Mouse (Mus musculus): ENCODE results near the gene Ift122.

Gene Ift122

DNA sequence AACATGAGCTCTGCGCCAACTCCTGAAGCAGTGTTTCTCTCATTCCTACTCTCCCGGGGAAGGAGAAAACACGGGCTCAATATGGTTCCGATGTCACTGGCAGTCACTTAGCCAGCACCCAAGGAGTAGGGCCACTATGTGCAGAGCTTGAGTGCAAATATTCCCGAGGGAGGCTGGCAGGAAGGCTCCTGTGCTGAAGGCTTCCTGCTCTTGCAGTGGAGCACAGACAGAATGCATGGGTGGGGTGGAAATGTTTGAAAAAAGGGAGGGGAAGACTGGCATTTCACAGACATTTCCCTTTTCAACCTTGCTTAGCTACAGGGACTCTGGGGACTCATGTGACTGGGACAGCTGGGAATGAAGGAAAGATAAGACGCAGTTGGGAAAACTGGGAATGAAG lies 25.4 kb downstream of the Ift122 start:
- no peaks in the 10 kb centered on the region for H3K9me3 ChIP-seq (ENCODE audit: low read length)
- H3K27me3 ChIP-seq (ENCODE audit: insufficient read depth, low read length) = no peaks in the 10 kb centered on the region
- TF ChIP-seq POU5F1 (IDR thresholded peaks at IDR 0.05; ENCODE audit: borderline replicate concordance, low read length) (no peak), NANOG (IDR thresholded peaks at IDR 0.05; ENCODE audit: borderline replicate concordance, low read length) (no peak), CTCF (conservative IDR thresholded peaks at IDR 0.05; ENCODE audit: low read length) (no peak)
- no peak overlapping the region for H3K4me3 ChIP-seq (replicated peaks; ENCODE audit: low read length)
- H3K36me3 ChIP-seq (ENCODE audit: insufficient read depth, low read length) = peaks cover 14% of the 10 kb centered on the region
- H3K4me1 ChIP-seq (replicated peaks; ENCODE audit: low read depth, low read length) = peaks cover 7% of the 10 kb centered on the region

DNA sequence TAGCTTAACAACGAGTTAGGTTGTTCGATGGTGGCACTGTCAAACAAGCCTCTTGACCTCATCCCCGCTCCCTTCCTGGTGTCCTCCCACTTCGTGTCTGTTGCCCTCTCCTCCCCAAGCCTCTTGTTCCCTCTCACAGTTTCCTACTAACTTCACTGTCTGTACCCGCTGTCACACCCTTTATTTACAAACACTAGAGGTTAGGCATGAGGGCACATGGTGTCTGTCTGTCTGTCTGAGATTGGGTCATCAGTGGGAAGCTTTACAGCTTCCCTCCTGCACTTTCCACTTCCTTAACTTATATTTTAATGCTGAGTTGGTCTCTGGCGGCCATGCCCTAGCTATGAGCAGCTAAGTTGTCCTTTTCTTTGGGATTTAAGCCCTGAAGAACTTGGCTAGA lies 26.5 kb downstream of the Ift122 start:
- TF ChIP-seq POU5F1 (IDR thresholded peaks at IDR 0.05; ENCODE audit: borderline replicate concordance, low read length) = no peak
- no peak for TF ChIP-seq NANOG (IDR thresholded peaks at IDR 0.05; ENCODE audit: borderline replicate concordance, low read length)
- no peak for TF ChIP-seq CTCF (conservative IDR thresholded peaks at IDR 0.05; ENCODE audit: low read length)
- Histone ChIP-seq H3K27me3 (ENCODE audit: insufficient read depth, low read length) (no peaks in the 10 kb centered on the region), H3K9me3 (ENCODE audit: low read length) (no peaks in the 10 kb centered on the region), H3K36me3 (ENCODE audit: insufficient read depth, low read length) (peaks cover 20% of the 10 kb centered on the region), H3K4me1 (replicated peaks; ENCODE audit: low read depth, low read length) (peaks cover 7% of the 10 kb centered on the region), H3K4me3 (replicated peaks; ENCODE audit: low read length) (no peak overlapping the region)

DNA sequence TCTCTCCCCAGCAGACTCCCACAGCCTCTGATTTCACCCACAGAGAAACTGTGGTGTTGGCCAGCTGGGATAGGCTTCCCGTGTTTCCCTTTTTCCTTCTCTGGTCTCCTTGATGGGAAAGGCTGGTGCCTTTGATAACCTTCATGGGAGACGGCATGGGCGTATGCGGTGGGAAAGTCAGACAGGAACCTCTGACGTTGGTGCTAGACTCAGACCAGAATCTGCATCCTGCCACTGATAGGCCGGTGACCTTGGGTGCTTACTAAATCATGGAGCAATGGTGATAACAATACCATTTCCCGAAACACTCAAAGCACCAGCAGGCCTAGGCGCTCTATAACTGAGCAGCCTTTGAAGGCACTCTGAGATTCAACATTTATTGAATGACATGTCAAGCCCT lies 27.5 kb downstream of the Ift122 start:
- Histone ChIP-seq H3K36me3 (ENCODE audit: insufficient read depth, low read length) (peaks cover 15% of the 10 kb centered on the region), H3K9me3 (ENCODE audit: low read length) (no peaks in the 10 kb centered on the region), H3K27me3 (ENCODE audit: insufficient read depth, low read length) (no peaks in the 10 kb centered on the region), H3K4me1 (replicated peaks; ENCODE audit: low read depth, low read length) (no peaks in the 10 kb centered on the region; the same call in 1 of the 2 replicates), H3K4me3 (replicated peaks; ENCODE audit: low read length) (no peak overlapping the region)
- TF ChIP-seq POU5F1 (IDR thresholded peaks at IDR 0.05; ENCODE audit: borderline replicate concordance, low read length) (no peak), NANOG (IDR thresholded peaks at IDR 0.05; ENCODE audit: borderline replicate concordance, low read length) (no peak), CTCF (conservative IDR thresholded peaks at IDR 0.05; ENCODE audit: low read length) (no peak)

DNA sequence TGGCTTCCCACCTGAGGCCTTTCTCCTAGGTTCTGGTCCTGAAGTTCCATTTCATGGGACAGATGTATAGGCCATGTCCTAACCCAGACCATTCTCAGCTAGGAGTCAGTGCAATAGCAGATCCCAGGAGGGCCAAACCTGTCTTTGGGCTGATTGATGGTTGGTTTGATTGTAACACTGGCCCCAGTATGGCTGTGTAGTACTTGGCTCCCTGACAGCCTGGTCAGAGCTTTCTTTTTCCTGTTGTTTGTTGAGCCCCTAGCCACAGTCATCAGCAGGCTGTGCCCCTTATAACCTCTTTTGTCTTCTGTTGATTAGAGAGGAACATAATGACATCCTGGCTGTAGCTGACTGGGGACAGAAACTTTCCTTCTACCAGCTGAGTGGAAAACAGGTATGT lies 30.7 kb downstream of the Ift122 start:
- Histone ChIP-seq H3K4me1 (replicated peaks; ENCODE audit: low read depth, low read length) (peaks cover 21% of the 10 kb centered on the region), H3K4me3 (replicated peaks; ENCODE audit: low read length) (no peak overlapping the region), H3K36me3 (ENCODE audit: insufficient read depth, low read length) (peaks cover 23% of the 10 kb centered on the region), H3K9me3 (ENCODE audit: low read length) (no peaks in the 10 kb centered on the region), H3K27me3 (ENCODE audit: insufficient read depth, low read length) (no peaks in the 10 kb centered on the region)
- no peak for TF ChIP-seq CTCF (conservative IDR thresholded peaks at IDR 0.05; ENCODE audit: low read length)
- no peak for TF ChIP-seq NANOG (IDR thresholded peaks at IDR 0.05; ENCODE audit: borderline replicate concordance, low read length)
- TF ChIP-seq POU5F1 (IDR thresholded peaks at IDR 0.05; ENCODE audit: borderline replicate concordance, low read length) = no peak

DNA sequence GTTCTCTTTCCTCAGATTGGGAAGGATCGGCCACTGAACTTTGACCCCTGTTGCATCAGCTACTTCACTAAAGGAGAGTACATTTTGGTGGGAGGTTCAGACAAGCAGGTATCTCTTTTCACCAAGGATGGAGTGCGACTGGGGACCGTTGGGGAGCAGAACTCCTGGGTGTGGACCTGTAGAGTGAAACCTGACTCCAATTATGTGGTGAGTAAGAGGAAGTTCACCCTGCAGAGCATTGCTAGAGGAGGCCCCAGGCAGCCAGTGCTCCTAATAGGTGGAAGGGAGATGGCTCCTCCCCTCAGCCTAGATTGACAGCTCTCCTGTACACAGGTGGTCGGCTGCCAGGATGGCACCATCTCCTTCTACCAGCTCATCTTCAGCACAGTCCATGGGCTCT lies 33.6 kb downstream of the Ift122 start:
- Histone ChIP-seq H3K9me3 (ENCODE audit: low read length) (no peaks in the 10 kb centered on the region), H3K36me3 (ENCODE audit: insufficient read depth, low read length) (peaks cover 47% of the 10 kb centered on the region), H3K4me1 (replicated peaks; ENCODE audit: low read depth, low read length) (peaks cover 21% of the 10 kb centered on the region), H3K4me3 (replicated peaks; ENCODE audit: low read length) (peak overlapping the region; percentile 60), H3K27me3 (ENCODE audit: insufficient read depth, low read length) (no peaks in the 10 kb centered on the region)
- TF ChIP-seq NANOG (IDR thresholded peaks at IDR 0.05; ENCODE audit: borderline replicate concordance, low read length) = no peak
- TF ChIP-seq CTCF (conservative IDR thresholded peaks at IDR 0.05; ENCODE audit: low read length) = no peak
- TF ChIP-seq POU5F1 (IDR thresholded peaks at IDR 0.05; ENCODE audit: borderline replicate concordance, low read length) = no peak

DNA sequence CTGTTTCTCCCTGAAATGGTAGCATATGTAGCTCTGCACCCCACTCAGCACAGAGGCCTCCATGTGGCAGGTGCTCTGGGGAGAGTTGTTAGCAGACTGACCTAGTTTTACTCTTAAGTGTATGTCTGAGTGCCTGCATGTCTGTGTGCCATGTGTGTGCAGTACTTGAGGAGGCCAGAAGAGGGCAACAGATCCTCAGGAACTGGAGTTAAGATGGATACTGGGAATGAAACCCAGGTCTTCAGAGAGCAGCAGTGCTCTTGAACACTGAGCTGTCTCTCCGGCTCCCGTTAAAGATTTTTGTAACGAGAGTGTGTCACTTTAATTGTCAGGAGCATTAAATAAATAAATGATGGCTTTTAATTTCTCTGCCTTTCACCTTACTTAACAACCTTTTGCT lies 35.0 kb downstream of the Ift122 start:
- peaks cover 21% of the 10 kb centered on the region for H3K4me1 ChIP-seq (replicated peaks; ENCODE audit: low read depth, low read length)

DNA sequence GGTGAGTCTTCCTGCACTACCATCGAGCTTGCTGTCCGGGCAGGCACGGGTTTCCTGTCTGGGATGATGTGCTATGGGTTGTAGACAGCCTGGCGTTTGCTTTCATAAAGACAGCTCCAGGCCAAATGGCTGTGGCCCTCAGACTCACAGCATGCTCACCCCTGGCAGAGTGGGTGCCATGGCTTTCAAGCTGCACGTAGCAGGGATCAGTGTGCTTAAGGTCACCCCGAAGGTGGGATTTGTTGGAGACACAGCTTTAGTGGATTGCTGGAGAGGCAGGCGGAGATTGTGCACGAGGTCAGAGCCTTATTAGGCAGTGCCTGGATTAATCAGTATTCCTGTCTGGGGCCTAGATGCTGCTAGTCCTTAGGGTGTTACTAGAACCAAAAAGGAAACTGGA lies 37.3 kb downstream of the Ift122 start:
- Histone ChIP-seq H3K4me1 (replicated peaks; ENCODE audit: low read depth, low read length) (peaks cover 21% of the 10 kb centered on the region), H3K36me3 (ENCODE audit: insufficient read depth, low read length) (peaks cover 64% of the 10 kb centered on the region), H3K27me3 (ENCODE audit: insufficient read depth, low read length) (no peaks in the 10 kb centered on the region), H3K4me3 (replicated peaks; ENCODE audit: low read length) (no peak overlapping the region), H3K9me3 (ENCODE audit: low read length) (no peaks in the 10 kb centered on the region)
- TF ChIP-seq POU5F1 (IDR thresholded peaks at IDR 0.05; ENCODE audit: borderline replicate concordance, low read length) (no peak), NANOG (IDR thresholded peaks at IDR 0.05; ENCODE audit: borderline replicate concordance, low read length) (no peak), CTCF (conservative IDR thresholded peaks at IDR 0.05; ENCODE audit: low read length) (no peak)

More for the DNA sequence above, 35.0 kb downstream of the Ift122 start:
- H3K9me3 ChIP-seq (ENCODE audit: low read length) = no peaks in the 10 kb centered on the region
- H3K27me3 ChIP-seq (ENCODE audit: insufficient read depth, low read length) = no peaks in the 10 kb centered on the region
- peaks cover 53% of the 10 kb centered on the region for H3K36me3 ChIP-seq (ENCODE audit: insufficient read depth, low read length)
- TF ChIP-seq CTCF (conservative IDR thresholded peaks at IDR 0.05; ENCODE audit: low read length) (peak; percentile 77), NANOG (IDR thresholded peaks at IDR 0.05; ENCODE audit: borderline replicate concordance, low read length) (no peak), POU5F1 (IDR thresholded peaks at IDR 0.05; ENCODE audit: borderline replicate concordance, low read length) (no peak)
- H3K4me3 ChIP-seq (replicated peaks; ENCODE audit: low read length) = no peak overlapping the region

DNA sequence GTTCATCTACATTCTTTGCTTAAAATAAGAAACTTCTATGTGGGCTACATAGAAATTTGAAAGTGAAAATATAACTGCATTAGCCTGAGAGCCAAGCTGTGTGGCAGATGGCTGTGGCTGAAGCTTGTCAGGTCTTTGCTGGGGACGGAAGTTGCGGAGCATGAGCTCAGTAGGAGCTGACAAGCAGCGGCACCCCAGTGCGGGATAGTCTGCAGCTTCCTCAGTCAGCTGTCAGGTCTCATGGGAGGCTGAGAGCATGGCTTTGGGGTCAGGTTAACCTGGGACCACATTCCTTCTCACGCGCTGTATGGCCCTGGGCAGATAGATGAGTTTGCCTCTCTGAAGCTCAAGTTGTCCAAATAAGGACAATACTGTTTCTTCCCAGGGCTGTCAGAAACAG lies 37.8 kb downstream of the Ift122 start:
- TF ChIP-seq CTCF (conservative IDR thresholded peaks at IDR 0.05; ENCODE audit: low read length) (no peak), POU5F1 (IDR thresholded peaks at IDR 0.05; ENCODE audit: borderline replicate concordance, low read length) (no peak), NANOG (IDR thresholded peaks at IDR 0.05; ENCODE audit: borderline replicate concordance, low read length) (no peak)
- no peaks in the 10 kb centered on the region for H3K9me3 ChIP-seq (ENCODE audit: low read length)
- H3K4me1 ChIP-seq (replicated peaks; ENCODE audit: low read depth, low read length) = peaks cover 21% of the 10 kb centered on the region
- no peaks in the 10 kb centered on the region for H3K27me3 ChIP-seq (ENCODE audit: insufficient read depth, low read length)
- peaks cover 68% of the 10 kb centered on the region for H3K36me3 ChIP-seq (ENCODE audit: insufficient read depth, low read length)
- no peak overlapping the region for H3K4me3 ChIP-seq (replicated peaks; ENCODE audit: low read length)

DNA sequence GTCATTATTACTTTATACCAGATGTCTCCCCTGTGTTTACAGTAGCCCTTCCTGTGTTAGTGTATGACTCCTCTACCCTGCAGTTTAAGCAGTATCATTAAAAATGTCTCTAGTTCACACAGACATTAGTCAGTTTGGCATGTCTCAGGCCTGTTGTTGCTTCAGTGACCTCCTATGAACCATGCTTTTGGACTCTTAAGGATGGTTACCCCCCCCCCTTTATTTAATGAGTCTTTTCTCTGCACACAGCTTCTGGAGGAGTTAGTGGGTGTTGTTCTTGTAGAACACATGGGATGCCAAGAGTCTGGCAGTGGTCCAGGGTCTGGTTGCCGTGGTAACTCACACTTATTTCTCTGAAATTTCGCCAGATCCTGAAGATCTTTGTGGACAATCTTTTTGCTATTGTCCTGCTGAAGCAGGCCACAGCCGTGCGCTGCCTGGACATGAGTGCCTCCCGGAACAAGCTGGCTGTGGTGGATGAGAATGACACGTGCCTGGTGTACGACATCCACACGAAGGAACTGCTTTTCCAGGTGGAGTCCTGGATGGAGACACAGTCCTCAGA lies 38.3 kb downstream of the Ift122 start:
- TF ChIP-seq POU5F1 (IDR thresholded peaks at IDR 0.05; ENCODE audit: borderline replicate concordance, low read length) (no peak), NANOG (IDR thresholded peaks at IDR 0.05; ENCODE audit: borderline replicate concordance, low read length) (no peak), CTCF (conservative IDR thresholded peaks at IDR 0.05; ENCODE audit: low read length) (no peak)
- Histone ChIP-seq H3K4me1 (replicated peaks; ENCODE audit: low read depth, low read length) (peaks cover 16% of the 10 kb centered on the region), H3K9me3 (ENCODE audit: low read length) (no peaks in the 10 kb centered on the region), H3K27me3 (ENCODE audit: insufficient read depth, low read length) (no peaks in the 10 kb centered on the region), H3K36me3 (ENCODE audit: insufficient read depth, low read length) (peaks cover 73% of the 10 kb centered on the region), H3K4me3 (replicated peaks; ENCODE audit: low read length) (no peak overlapping the region)
